Mouse (Mus musculus) hindbrain, postnatal 0 days (tissue): Measurements from ENCODE around the gene Clasrp. TPM values are rescaled to one million over a fixed set of nuclear protein-coding genes. Genes with fewer than 3 reads are reported as not detected.

ENCODE experiments used
- ATAC-seq: fragments of 200-750 bp; cut with Nextera tagmentation; 2 replicates; pipeline ENCODE4 v1.8.0; 2017; ENCODE audit warnings: mild to moderate bottlenecking, moderate TSS enrichment, moderate library complexity
- DNase-seq: peaks from one replicate; pipeline ENCODE4 v3.0.0-alpha.2; 2015; ENCODE audit warnings: low spot score
- H3K27ac ChIP-seq: fragments of 300-500 bp; sonication (generic); 2 replicates; pipeline ENCODE4 v1.5.1; 2014; ENCODE audit warnings: mild to moderate bottlenecking
- H3K27me3 ChIP-seq: fragments of 300-500 bp; sonication (generic); 2 replicates; pipeline ENCODE4 v1.6.1; 2014; ENCODE audit warnings: low read length, mixed read lengths; ENCODE audit not compliant: insufficient read depth
- H3K36me3 ChIP-seq: fragments of 300-500 bp; sonication (generic); 2 replicates; pipeline ENCODE4 v1.6.1; 2014; ENCODE audit warnings: low read length, mixed read lengths; ENCODE audit not compliant: insufficient read depth
- H3K4me1 ChIP-seq: fragments of 300-500 bp; sonication (generic); 2 replicates; pipeline ENCODE4 v1.6.1; 2014; ENCODE audit warnings: antibody characterized with exemption, low read length, mixed read lengths; ENCODE audit not compliant: insufficient read depth
- H3K4me2 ChIP-seq: fragments of 300-500 bp; sonication (generic); 2 replicates; pipeline ENCODE4 v1.6.1; 2014; ENCODE audit warnings: low read depth, mild to moderate bottlenecking, low read length, moderate library complexity, mixed read lengths
- H3K4me3 ChIP-seq: fragments of 300-500 bp; sonication (generic); 2 replicates; pipeline ENCODE4 v1.5.1; 2014; ENCODE audit warnings: low read length
- H3K9ac ChIP-seq: fragments of 300-500 bp; sonication (generic); replicated peaks from 2 replicates; pipeline ENCODE4 v1.6.1; 2014; ENCODE audit warnings: mild to moderate bottlenecking, low read length, moderate library complexity, mixed read lengths
- H3K9me3 ChIP-seq: fragments of 300-500 bp; sonication (generic); 2 replicates; pipeline ENCODE4 v1.6.1; 2016; ENCODE audit warnings: low read length, mixed read lengths
- CTCF ChIP-seq: IDR thresholded peaks from 2 replicates; pipeline ENCODE4 v1.5.1; 2016; ENCODE audit warnings: antibody characterized with exemption, control low read depth, low read depth
- WGBS: fragments of 180-500 bp; shearing (Covaris S2); extraction: QIAGEN DNeasy Blood & Tissue Kit; methylation state at CpG from one replicate; pipeline ENCODE4 v1.1.7; 2014; 5-methylcytosine and 5-hydroxymethylcytosine counted together
- polyA plus RNA-seq: library from polyadenylated mRNA; unstranded; fragments of >200 nt; fragmentation: Nextera tagmentation; extraction: Ambion mirVana; gene quantifications from 2 replicates; pipeline ENCODE4 v1.2.1, GENCODE M21; 2015
- total RNA-seq: library from RNA; depleted of rRNA; stranded (reverse); fragments of >200 nt; gene quantifications from 2 replicates; pipeline ENCODE4 v1.2.3, GENCODE M21; 2014

The Clasrp gene
- total and polyA plus RNA-seq, 2 experiments from 2014 or later = 70.3 to 90.9 TPM

- DNase-seq = no peak
- Histone ChIP-seq H3K4me3 (no peak overlapping the region), H3K4me2 (no peak overlapping the region), H3K4me1 (no peaks in the 10 kb centered on the region), H3K36me3 (0 out of 2 replicates have a peak, but pooled peaks cover 4% of the 10 kb centered on the region), H3K27ac (no peak overlapping the region), H3K27me3 (no peaks in the 10 kb centered on the region), H3K9ac (no peak overlapping the region), H3K9me3 (no peaks in the 10 kb centered on the region)
- WGBS = 91% methylated on average over 5 of the region's 5 CpGs
- no peak for TF ChIP-seq CTCF
- ATAC-seq = no peak
These were observed 52.7 kb downstream of the Clasrp start for GRCm38 (mm10) chr7:19551634-19552033.

GRCm38 (mm10) chr7:19549394-19549793, 54.9 kb downstream of the Clasrp start:
- Histone ChIP-seq H3K9me3 (no peaks in the 10 kb centered on the region), H3K4me3 (no peak overlapping the region), H3K4me1 (no peaks in the 10 kb centered on the region), H3K36me3 (no peaks in the 10 kb centered on the region), H3K4me2 (no peak overlapping the region), H3K27me3 (no peaks in the 10 kb centered on the region), H3K27ac (no peak overlapping the region), H3K9ac (no peak overlapping the region)
- 93% methylated on average over 10 of the region's 10 CpGs for WGBS
- TF ChIP-seq CTCF = no peak
- ATAC-seq (no peak), DNase-seq (no peak)

- H3K36me3 ChIP-seq = no peaks in the 10 kb centered on the region
- TF ChIP-seq CTCF = no peak
- 41% methylated on average over 2 of the region's 2 CpGs for WGBS
- no peaks in the 10 kb centered on the region for H3K9me3 ChIP-seq
- H3K27ac ChIP-seq = no peak overlapping the region
- no peak overlapping the region for H3K4me2 ChIP-seq
- no peak for DNase-seq
- no peak overlapping the region for H3K4me3 ChIP-seq
- H3K4me1 ChIP-seq = peaks cover 5% of the 10 kb centered on the region
- no peaks in the 10 kb centered on the region for H3K27me3 ChIP-seq
- H3K9ac ChIP-seq = no peak overlapping the region
- ATAC-seq = no peak
These were observed 56.8 kb downstream of the Clasrp start for GRCm38 (mm10) chr7:19547344-19547969.

- H3K9me3 ChIP-seq = no peaks in the 10 kb centered on the region
- H3K36me3 ChIP-seq = no peaks in the 10 kb centered on the region
- peaks cover 19% of the 10 kb centered on the region for H3K4me1 ChIP-seq
- ATAC-seq = no peak
- no peak overlapping the region for H3K27ac ChIP-seq
- no peak for DNase-seq
- no peak overlapping the region for H3K4me3 ChIP-seq
- no peaks in the 10 kb centered on the region for H3K27me3 ChIP-seq
- no peak overlapping the region for H3K4me2 ChIP-seq
- WGBS = 60% methylated on average over 3 of the region's 3 CpGs
- no peak for TF ChIP-seq CTCF
- no peak overlapping the region for H3K9ac ChIP-seq
These were observed 58.3 kb downstream of the Clasrp start for GRCm38 (mm10) chr7:19546007-19546406.

- H3K27me3 ChIP-seq = no peaks in the 10 kb centered on the region
- no peak overlapping the region for H3K27ac ChIP-seq
- DNase-seq = no peak
- ATAC-seq = no peak
- H3K9me3 ChIP-seq = no peaks in the 10 kb centered on the region
- H3K4me1 ChIP-seq = peaks cover 19% of the 10 kb centered on the region
- 59% methylated on average over 6 of the region's 6 CpGs for WGBS
- TF ChIP-seq CTCF = peak; percentile 66
- H3K4me3 ChIP-seq = no peak overlapping the region
- H3K36me3 ChIP-seq = no peaks in the 10 kb centered on the region
- no peak overlapping the region for H3K9ac ChIP-seq
- H3K4me2 ChIP-seq = no peak overlapping the region
These were observed 60.7 kb downstream of the Clasrp start for GRCm38 (mm10) chr7:19543584-19543983.

GRCm38 (mm10) chr7:19542155-19542691, 62.1 kb downstream of the Clasrp start:
- Histone ChIP-seq H3K36me3 (no peaks in the 10 kb centered on the region), H3K9ac (no peak overlapping the region), H3K27ac (peak overlapping the region; percentile 64; the same call in 1 of the 2 replicates), H3K4me3 (no peak overlapping the region), H3K9me3 (no peaks in the 10 kb centered on the region), H3K27me3 (no peaks in the 10 kb centered on the region), H3K4me1 (peaks cover 19% of the 10 kb centered on the region), H3K4me2 (no peak overlapping the region)
- no peak for TF ChIP-seq CTCF
- DNase-seq = peak; percentile 80
- 36% methylated on average over 8 of the region's 8 CpGs for WGBS
- peak; percentile 95 for ATAC-seq

- ATAC-seq = no peak; the same call in 1 of the 2 replicates
- H3K27ac ChIP-seq = peak overlapping the region; percentile 64
- no peak for DNase-seq
These were observed 62.6 kb downstream of the Clasrp start for GRCm38 (mm10) chr7:19541681-19542154.

More at GRCm38 (mm10) chr7:19541681-19542154, 62.6 kb downstream of the Clasrp start:
- H3K4me2 ChIP-seq = no peak overlapping the region
- H3K9me3 ChIP-seq = no peaks in the 10 kb centered on the region
- no peaks in the 10 kb centered on the region for H3K36me3 ChIP-seq
- H3K4me3 ChIP-seq = no peak overlapping the region
- no peaks in the 10 kb centered on the region for H3K27me3 ChIP-seq
- H3K9ac ChIP-seq = no peak overlapping the region
- WGBS = 51% methylated on average over 7 of the region's 7 CpGs
- peaks cover 19% of the 10 kb centered on the region for H3K4me1 ChIP-seq
- no peak for TF ChIP-seq CTCF
